Mouse (Mus musculus) hindbrain, embryonic 14.5 days (tissue): ENCODE data around the gene Irs2. TPM values are rescaled to one million over a fixed set of nuclear protein-coding genes. Genes with fewer than 3 reads are reported as not detected.

Source experiments
- ATAC-seq: fragments of 200-750 bp; cut with Nextera tagmentation; 2 replicates; pipeline ENCODE4 v1.8.0; 2017; ENCODE audit warnings: moderate number of reproducible peaks, mild to moderate bottlenecking, moderate TSS enrichment, moderate library complexity; ENCODE audit not compliant: low FRiP score
- DNase-seq: peaks from one replicate; pipeline ENCODE4 v3.0.0-alpha.2; 2015; ENCODE audit warnings: low spot score
- H3K27ac ChIP-seq: fragments of 300-500 bp; sonication (generic); 2 replicates; pipeline ENCODE4 v1.5.1; 2014; ENCODE audit warnings: mild to moderate bottlenecking, moderate library complexity
- H3K27me3 ChIP-seq: fragments of 300-500 bp; sonication (generic); 2 replicates; pipeline ENCODE4 v1.6.1; 2014; ENCODE audit warnings: mild to moderate bottlenecking, low read length, mixed read lengths; ENCODE audit not compliant: control insufficient read depth, insufficient read depth
- H3K36me3 ChIP-seq: fragments of 300-500 bp; sonication (generic); replicated peaks from 2 replicates; pipeline ENCODE4 v1.6.1; 2014; ENCODE audit not compliant: control insufficient read depth, insufficient read depth
- H3K4me1 ChIP-seq: fragments of 300-500 bp; sonication (generic); replicated peaks from 2 replicates; pipeline ENCODE4 v1.6.1; 2014; ENCODE audit warnings: antibody characterized with exemption, low read length, mixed read lengths; ENCODE audit not compliant: control insufficient read depth, insufficient read depth
- H3K4me2 ChIP-seq: fragments of 300-500 bp; sonication (generic); replicated peaks from 2 replicates; pipeline ENCODE4 v1.6.1; 2014; ENCODE audit warnings: mild to moderate bottlenecking, moderate library complexity
- H3K4me3 ChIP-seq: fragments of 300-500 bp; sonication (generic); replicated peaks from 2 replicates; pipeline ENCODE4 v1.5.1; 2014; ENCODE audit warnings: mild to moderate bottlenecking, low read length
- H3K9ac ChIP-seq: fragments of 300-500 bp; sonication (generic); 2 replicates; pipeline ENCODE4 v1.6.1; 2014
- H3K9me3 ChIP-seq: fragments of 300-500 bp; sonication (generic); 2 replicates; pipeline ENCODE4 v1.6.1; 2016; ENCODE audit warnings: low read length; ENCODE audit not compliant: control insufficient read depth
- WGBS: fragments of 180-500 bp; shearing (Covaris S2); extraction: QIAGEN DNeasy Blood & Tissue Kit; methylation state at CpG from one replicate; pipeline ENCODE4 v1.1.7; 2014; 5-methylcytosine and 5-hydroxymethylcytosine counted together
- polyA plus RNA-seq: library from polyadenylated mRNA; unstranded; fragments of >200 nt; fragmentation: Nextera tagmentation; extraction: Ambion mirVana; gene quantifications from 2 replicates; pipeline ENCODE4 v1.2.1, GENCODE M21; 2014

The Irs2 gene
- polyA plus RNA-seq, 1 experiment from 2014 or later, result 5.4 TPM

DNA sequence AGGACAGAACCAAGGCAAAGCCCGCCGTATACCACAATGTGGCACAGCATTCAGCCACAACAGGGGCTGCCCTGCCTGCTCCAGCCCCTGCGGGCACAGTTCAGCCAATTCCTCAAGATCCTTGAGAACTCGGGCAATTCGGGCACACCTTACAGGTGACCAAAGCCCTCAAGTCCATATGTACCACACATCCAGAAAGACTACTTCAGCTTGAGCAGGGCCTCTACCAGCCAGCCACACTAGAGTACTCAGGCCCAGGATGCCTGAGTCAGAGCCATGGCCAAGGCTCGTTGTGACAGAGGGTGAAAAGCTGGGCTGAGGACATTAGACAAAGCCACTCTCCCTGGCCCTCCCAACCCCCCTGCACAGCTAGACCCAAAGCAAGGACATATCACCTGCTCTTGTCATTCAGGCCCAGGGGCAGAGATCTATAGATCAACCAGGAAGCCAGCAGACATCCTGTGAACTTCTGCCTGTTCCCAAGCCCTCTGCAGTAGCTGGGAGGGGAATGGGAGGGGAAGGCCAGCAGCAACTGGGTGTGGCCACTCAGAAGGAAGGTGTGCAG is 13.8 kb downstream of the Irs2 start:
- Histone ChIP-seq H3K4me1 (peaks cover 42% of the 10 kb centered on the region), H3K4me3 (no peak overlapping the region), H3K27me3 (no peaks in the 10 kb centered on the region), H3K36me3 (no peaks in the 10 kb centered on the region), H3K4me2 (no peak overlapping the region), H3K9me3 (no peaks in the 10 kb centered on the region), H3K9ac (no peak overlapping the region), H3K27ac (no peak overlapping the region)
- ATAC-seq (no peak), DNase-seq (no peak)
- 95% methylated on average over 6 of the region's 6 CpGs for WGBS

DNA sequence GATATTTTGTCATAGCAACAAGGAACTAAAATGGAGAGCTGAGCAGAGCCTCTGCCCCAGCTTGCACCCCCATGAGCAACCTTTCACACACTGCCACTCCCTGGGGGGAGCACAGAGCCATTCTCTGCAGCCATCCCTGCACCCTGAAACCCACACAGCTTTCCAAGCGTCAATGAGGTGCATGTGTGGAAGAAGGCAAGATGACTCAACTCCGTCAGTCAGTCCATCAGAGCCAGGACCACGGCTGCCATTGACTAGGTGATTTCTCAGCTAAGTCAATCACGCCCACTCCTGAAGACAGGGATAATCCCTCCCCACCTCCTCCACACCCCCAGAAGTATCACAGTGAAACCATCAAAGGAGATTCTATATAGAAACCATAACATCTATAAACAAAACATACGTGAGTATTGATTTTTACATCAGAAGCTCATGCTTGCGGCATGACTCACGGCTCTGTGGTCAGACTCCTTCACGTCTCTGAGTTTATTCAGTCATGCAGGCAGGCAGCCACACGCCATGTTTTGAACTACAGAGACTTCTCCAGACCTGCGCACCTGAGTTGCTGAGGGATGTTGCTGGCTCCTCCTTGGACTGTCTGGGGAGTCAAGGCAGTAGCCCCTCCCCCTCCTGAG is 14.6 kb downstream of the Irs2 start:
- H3K36me3 ChIP-seq, result no peaks in the 10 kb centered on the region
- ATAC-seq (no peak), DNase-seq (no peak)
- H3K9ac ChIP-seq, result no peak overlapping the region
- H3K4me2 ChIP-seq, result no peak overlapping the region
- no peak overlapping the region for H3K4me3 ChIP-seq
- no peaks in the 10 kb centered on the region for H3K9me3 ChIP-seq
- peaks cover 46% of the 10 kb centered on the region for H3K4me1 ChIP-seq
- WGBS, result 91% methylated on average over 10 of the region's 10 CpGs
- H3K27me3 ChIP-seq, result no peaks in the 10 kb centered on the region
- no peak overlapping the region for H3K27ac ChIP-seq

GRCm38 (mm10) chr8:10992081-10992480 is 16.2 kb downstream of the Irs2 start:
- WGBS, result 41% methylated on average over 8 of the region's 8 CpGs
- ATAC-seq, result peak; percentile 54; the same call in 1 of the 2 replicates
- H3K4me1 ChIP-seq, result peaks cover 35% of the 10 kb centered on the region
- no peaks in the 10 kb centered on the region for H3K27me3 ChIP-seq
- H3K36me3 ChIP-seq, result no peaks in the 10 kb centered on the region
- no peak for DNase-seq
- 0 out of 2 replicates have a peak overlapping the region, but pooled peaks have one; percentile 17 for H3K27ac ChIP-seq
- no peak overlapping the region for H3K9ac ChIP-seq
- no peaks in the 10 kb centered on the region for H3K9me3 ChIP-seq
- H3K4me3 ChIP-seq, result no peak overlapping the region
- H3K4me2 ChIP-seq, result no peak overlapping the region

DNA sequence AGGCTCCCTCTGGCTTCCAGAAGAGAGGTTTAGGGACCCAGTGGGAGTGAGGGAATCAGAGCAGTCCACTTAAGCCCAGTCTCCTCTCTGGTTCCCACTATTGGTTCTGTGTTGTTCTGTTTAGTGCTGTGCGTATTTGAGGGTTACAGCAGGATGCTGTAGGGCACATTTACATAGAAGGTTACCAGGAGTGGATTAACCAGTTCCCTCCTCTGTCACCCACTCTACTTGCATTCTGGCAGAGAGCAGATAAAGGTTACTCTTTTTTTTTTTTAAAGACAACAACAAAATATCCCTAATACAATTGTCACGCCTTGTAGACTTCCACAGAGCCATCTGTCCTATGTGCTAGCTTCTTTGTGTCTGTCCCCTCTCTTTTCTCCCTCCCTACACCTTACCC is 16.9 kb downstream of the Irs2 start:
- Histone ChIP-seq H3K27me3 (no peaks in the 10 kb centered on the region), H3K4me1 (peaks cover 35% of the 10 kb centered on the region), H3K4me2 (no peak overlapping the region), H3K36me3 (peaks cover 6% of the 10 kb centered on the region), H3K27ac (peak overlapping the region; percentile 11; the same call in 1 of the 2 replicates), H3K4me3 (no peak overlapping the region), H3K9ac (no peak overlapping the region), H3K9me3 (no peaks in the 10 kb centered on the region)
- no peak for DNase-seq
- 42% methylated on average over 2 of the region's 2 CpGs for WGBS
- no peak for ATAC-seq

GRCm38 (mm10) chr8:10990421-10991110 is 17.7 kb downstream of the Irs2 start:
- peaks cover 35% of the 10 kb centered on the region for H3K4me1 ChIP-seq
- DNase-seq (no peak), ATAC-seq (no peak)
- no peaks in the 10 kb centered on the region for H3K27me3 ChIP-seq
- no peak overlapping the region for H3K9ac ChIP-seq
- H3K36me3 ChIP-seq, result peaks cover 13% of the 10 kb centered on the region
- H3K4me2 ChIP-seq, result no peak overlapping the region
- peak overlapping the region; percentile 11; the same call in 1 of the 2 replicates for H3K27ac ChIP-seq
- H3K4me3 ChIP-seq, result no peak overlapping the region
- no peaks in the 10 kb centered on the region for H3K9me3 ChIP-seq
- 23% methylated on average over 10 of the region's 10 CpGs for WGBS

DNA sequence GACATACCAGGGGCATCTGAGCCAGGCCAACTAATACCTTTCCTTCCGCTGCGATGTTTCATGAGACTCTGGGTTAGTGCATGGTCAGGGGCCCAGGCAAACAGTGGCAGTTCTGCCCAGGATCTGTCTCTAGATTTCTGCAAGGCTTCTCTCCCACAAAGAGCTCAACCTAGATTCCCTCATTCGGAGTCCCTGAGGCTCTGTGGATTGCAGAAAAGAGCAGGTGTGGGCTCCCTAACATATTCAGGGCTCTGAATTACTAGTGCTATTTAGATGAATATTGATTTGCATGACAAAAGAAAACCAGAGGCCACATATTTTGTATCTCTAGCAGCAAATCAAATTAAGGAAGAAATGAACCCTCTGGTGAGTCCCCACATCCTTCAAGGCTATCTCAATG is 18.3 kb downstream of the Irs2 start:
- 63% methylated on average over 3 of the region's 3 CpGs for WGBS
- no peak overlapping the region for H3K4me3 ChIP-seq
- no peak overlapping the region; the same call in 1 of the 2 replicates for H3K27ac ChIP-seq
- no peak overlapping the region for H3K4me2 ChIP-seq
- DNase-seq (no peak), ATAC-seq (no peak)
- peaks cover 13% of the 10 kb centered on the region for H3K36me3 ChIP-seq
- H3K9me3 ChIP-seq, result no peaks in the 10 kb centered on the region
- H3K27me3 ChIP-seq, result no peaks in the 10 kb centered on the region
- no peak overlapping the region for H3K9ac ChIP-seq
- peaks cover 35% of the 10 kb centered on the region for H3K4me1 ChIP-seq

- Histone ChIP-seq H3K27me3 (no peaks in the 10 kb centered on the region), H3K27ac (no peak overlapping the region), H3K4me1 (peaks cover 26% of the 10 kb centered on the region), H3K9ac (no peak overlapping the region), H3K4me2 (no peak overlapping the region), H3K9me3 (no peaks in the 10 kb centered on the region), H3K4me3 (no peak overlapping the region), H3K36me3 (peaks cover 13% of the 10 kb centered on the region)
- DNase-seq (no peak), ATAC-seq (no peak)
- WGBS, result 96% methylated on average over 17 of the region's 17 CpGs
These were observed 21.6 kb downstream of the Irs2 start for GRCm38 (mm10) chr8:10986638-10987037.

GRCm38 (mm10) chr8:10985064-10985463 is 23.2 kb downstream of the Irs2 start:
- DNase-seq (no peak), ATAC-seq (no peak)
- WGBS, result 57% methylated on average over 7 of the region's 7 CpGs
- H3K4me1 ChIP-seq, result peaks cover 10% of the 10 kb centered on the region
- no peak overlapping the region for H3K9ac ChIP-seq
- no peaks in the 10 kb centered on the region for H3K27me3 ChIP-seq
- peaks cover 13% of the 10 kb centered on the region for H3K36me3 ChIP-seq
- H3K27ac ChIP-seq, result no peak overlapping the region
- no peak overlapping the region for H3K4me3 ChIP-seq
- no peaks in the 10 kb centered on the region for H3K9me3 ChIP-seq
- H3K4me2 ChIP-seq, result no peak overlapping the region

DNA sequence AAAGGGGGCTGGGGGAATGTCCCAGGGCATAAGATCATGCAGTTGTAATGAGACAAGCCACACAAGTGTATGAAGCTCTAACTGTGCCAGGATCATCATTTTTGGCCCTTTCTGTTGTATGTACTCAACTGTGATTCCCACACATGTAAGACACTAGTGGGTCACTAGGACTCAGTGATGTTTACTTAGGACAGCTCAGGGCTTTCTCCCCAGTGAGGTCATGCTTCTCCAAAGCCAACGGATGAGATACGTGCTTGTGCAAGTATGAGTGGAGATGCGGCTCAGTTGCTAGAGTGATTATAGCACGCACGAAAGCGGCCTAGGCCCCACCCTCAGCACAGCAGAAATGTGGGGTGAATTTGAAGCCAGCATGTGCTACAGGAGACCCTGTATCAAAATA is 27.4 kb downstream of the Irs2 start:
- no peak for DNase-seq
- Histone ChIP-seq H3K9me3 (no peaks in the 10 kb centered on the region), H3K4me1 (peaks cover 23% of the 10 kb centered on the region), H3K4me2 (no peak overlapping the region), H3K27ac (no peak overlapping the region), H3K36me3 (peaks cover 3% of the 10 kb centered on the region), H3K27me3 (no peaks in the 10 kb centered on the region), H3K9ac (no peak overlapping the region), H3K4me3 (no peak overlapping the region)
- ATAC-seq, result no peak
- WGBS, result 94% methylated on average over 6 of the region's 6 CpGs
